Mouse (Mus musculus) myocyte (in vitro differentiated cells): ENCODE data around the gene Atp2a2. TPM values are rescaled to one million over a fixed set of nuclear protein-coding genes. Genes with fewer than 3 reads are reported as not detected.
A peak's percentile ranks its signal among the peaks of the same experiment; 100 is the strongest.

ENCODE experiments used
- H3K27me3 ChIP-seq: one replicate; pipeline ENCODE4 v1.6.1; 2011; ENCODE audit not compliant: control insufficient read depth, insufficient read depth, insufficient read length
- H3K36me3 ChIP-seq: one replicate; pipeline ENCODE4 v1.6.1; 2011; ENCODE audit not compliant: control insufficient read depth, insufficient read depth
- H3K4me2 ChIP-seq: one replicate; pipeline ENCODE4 v1.6.1; 2011; ENCODE audit warnings: low read depth, control low read depth
- H3K4me3 ChIP-seq: one replicate; pipeline ENCODE4 v1.5.1; 2011; ENCODE audit warnings: mild to moderate bottlenecking, control low read depth, moderate library complexity
- H3K79me2 ChIP-seq: one replicate; pipeline ENCODE4 v1.6.1; 2011; ENCODE audit not compliant: control insufficient read depth, insufficient read depth
- H3ac ChIP-seq: one replicate; pipeline ENCODE4 v1.6.1; 2011; ENCODE audit not compliant: control insufficient read depth, insufficient read length
- CEBPB ChIP-seq: IDR thresholded peaks from 2 replicates; pipeline ENCODE4 v1.6.1; 2011; ENCODE audit warnings: mild to moderate bottlenecking, moderate library complexity; ENCODE audit not compliant: poor library complexity, insufficient read depth, severe bottlenecking
- E2F4 ChIP-seq: IDR thresholded peaks from one replicate; pipeline ENCODE4 v1.6.1; 2011; ENCODE audit warnings: mild to moderate bottlenecking, control low read depth, moderate library complexity; ENCODE audit not compliant: insufficient read depth
- MAX ChIP-seq: IDR thresholded peaks from one replicate; pipeline ENCODE4 v1.6.1; 2011; ENCODE audit warnings: low read depth, mild to moderate bottlenecking, control low read depth
- MYOD1 ChIP-seq, 3 experiments: IDR thresholded peaks; one replicate each; pipeline ENCODE4 v1.6.1; 2011; ENCODE audit warnings: control low read depth in 2 of 3, low read depth in 2 of 3, mild to moderate bottlenecking in 2 of 3, moderate library complexity in 1 of 3; ENCODE audit not compliant: insufficient read length in 2 of 3, control insufficient read depth in 1 of 3
- MYOG ChIP-seq, 3 experiments: IDR thresholded peaks; one replicate each; pipeline ENCODE4 v1.6.1; 2011; ENCODE audit warnings: control low read depth in 2 of 3, low read depth in 2 of 3, mild to moderate bottlenecking in 2 of 3; ENCODE audit not compliant: insufficient read length in 2 of 3, control insufficient read depth in 1 of 3, insufficient read depth in 1 of 3
- POLR2A ChIP-seq: IDR thresholded peaks from one replicate; pipeline ENCODE4 v1.6.1; 2011; ENCODE audit warnings: low read depth, mild to moderate bottlenecking, control low read depth, moderate library complexity; ENCODE audit not compliant: insufficient read length
- POLR2AphosphoS2 ChIP-seq: IDR thresholded peaks from one replicate; pipeline ENCODE4 v1.6.1; 2011; ENCODE audit warnings: low read depth, control low read depth; ENCODE audit not compliant: insufficient read length
- REST ChIP-seq: IDR thresholded peaks from one replicate; pipeline ENCODE4 v1.6.1; 2011; ENCODE audit warnings: mild to moderate bottlenecking, control low read depth, moderate library complexity; ENCODE audit not compliant: insufficient read depth, insufficient read length
- SRF ChIP-seq: IDR thresholded peaks from one replicate; pipeline ENCODE4 v1.6.1; 2011; ENCODE audit warnings: low read depth; ENCODE audit not compliant: control insufficient read depth, insufficient read length
- TCF12 ChIP-seq: IDR thresholded peaks from one replicate; pipeline ENCODE4 v1.6.1; 2011; ENCODE audit warnings: mild to moderate bottlenecking, control low read depth; ENCODE audit not compliant: poor library complexity, insufficient read depth, severe bottlenecking
- TCF3 ChIP-seq: IDR thresholded peaks from one replicate; pipeline ENCODE4 v1.6.1; 2011; ENCODE audit warnings: low read depth, control low read depth; ENCODE audit not compliant: insufficient read length
- USF1 ChIP-seq: IDR thresholded peaks from one replicate; pipeline ENCODE4 v1.6.1; 2011; ENCODE audit warnings: low read depth, mild to moderate bottlenecking, control low read depth, moderate library complexity
- polyA plus RNA-seq: library from polyadenylated mRNA; unstranded; fragments of >200 nt; fragmentation: generic; extraction: Trizol; gene quantifications from one replicate; pipeline ENCODE4 v1.2.1, GENCODE M21; 2012; ENCODE audit warnings: missing spikeins

Atp2a2 gene
- polyA plus RNA-seq, 1 experiment: 295 TPM

DNA sequence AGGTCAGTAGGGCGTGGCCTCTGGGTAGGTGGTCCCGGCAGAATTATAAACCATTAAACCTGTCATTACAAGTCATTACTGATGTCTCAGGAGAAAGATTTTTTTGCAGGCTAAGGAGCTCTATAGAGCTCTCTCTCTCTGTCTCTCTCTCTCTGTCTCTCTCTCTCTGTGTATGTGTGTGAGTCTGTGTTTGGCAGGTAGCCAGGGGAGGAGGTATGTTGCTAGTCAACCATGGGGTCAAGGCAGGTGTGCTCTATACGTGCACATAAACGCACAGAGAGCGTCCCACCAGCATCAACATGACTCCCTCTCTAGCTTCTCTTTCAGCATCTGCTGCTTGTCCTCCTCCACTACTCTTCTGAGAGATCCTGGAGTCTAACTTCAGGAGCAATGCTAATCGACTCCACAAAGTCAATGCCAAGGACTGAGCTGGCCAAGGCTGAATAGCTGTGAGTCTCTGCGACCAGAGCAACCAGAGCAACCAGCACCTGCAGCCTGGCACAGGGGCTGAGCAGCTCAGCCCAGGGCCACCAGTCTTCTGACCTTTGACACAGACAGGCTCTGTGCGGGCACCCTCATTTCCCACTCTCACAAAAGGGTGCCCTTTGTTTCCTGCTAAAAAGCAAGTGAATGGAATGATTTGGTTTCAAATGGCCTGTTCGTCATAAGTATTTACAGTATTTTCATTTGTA is 28.0 kb upstream of the Atp2a2 start:
- no peaks in the 10 kb centered on the region for H3K79me2 ChIP-seq

DNA sequence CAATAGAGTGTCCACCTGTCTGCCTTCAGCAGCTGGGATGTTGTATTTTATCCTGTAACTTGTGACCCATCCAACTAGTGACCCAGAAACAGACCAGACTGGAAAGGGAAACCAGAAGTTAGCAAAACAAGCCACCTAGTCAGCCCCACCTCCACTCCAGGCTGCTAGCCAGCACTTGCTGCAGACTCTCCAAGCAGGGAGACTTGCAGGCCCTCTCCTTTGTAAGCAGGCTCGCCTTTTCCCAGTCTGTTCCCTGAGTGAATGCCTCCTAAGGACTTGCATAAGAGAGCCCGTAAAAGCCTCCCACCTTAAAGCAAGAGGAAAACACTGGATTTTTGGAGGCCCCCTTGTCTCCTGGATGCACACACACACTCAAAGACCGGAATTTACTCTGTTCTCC is 27.3 kb upstream of the Atp2a2 start:
- Histone ChIP-seq H3K27me3 (no peaks in the 10 kb centered on the region), H3ac (no peak overlapping the region), H3K79me2 (no peaks in the 10 kb centered on the region), H3K4me2 (peak overlapping the region; percentile 33), H3K4me3 (no peak overlapping the region), H3K36me3 (no peaks in the 10 kb centered on the region)
- no peak for TF ChIP-seq REST
- TF ChIP-seq USF1: no peak
- no peak for TF ChIP-seq CEBPB
- peak; percentile 22 to 78 (median 29) for TF ChIP-seq MYOD1 (IDR thresholded peaks at IDR 0.05; ENCODE audit: control insufficient read depth in 1 of 3, insufficient read length in 2 of 3, low read depth in 2 of 3)
- TF ChIP-seq POLR2AphosphoS2: no peak
- no peak for TF ChIP-seq TCF12
- no peak for TF ChIP-seq SRF
- peak in 2 of 3 experiments; percentile 10 to 25 for TF ChIP-seq MYOG (IDR thresholded peaks at IDR 0.05; ENCODE audit: control insufficient read depth in 1 of 3, insufficient read depth in 1 of 3, insufficient read length in 2 of 3, low read depth in 2 of 3)

More for the DNA sequence above, 28.0 kb upstream of the Atp2a2 start:
- no peaks in the 10 kb centered on the region for H3K27me3 ChIP-seq
- peak overlapping the region; percentile 33 for H3K4me2 ChIP-seq
- no peak overlapping the region for H3ac ChIP-seq
- no peaks in the 10 kb centered on the region for H3K36me3 ChIP-seq
- no peak overlapping the region for H3K4me3 ChIP-seq
- TF ChIP-seq TCF3 (no peak), MAX (no peak), SRF (no peak), MYOG (IDR thresholded peaks at IDR 0.05; ENCODE audit: control insufficient read depth in 1 of 3, insufficient read depth in 1 of 3, insufficient read length in 2 of 3, low read depth in 2 of 3) (no peak), CEBPB (no peak), POLR2A (no peak), MYOD1 (IDR thresholded peaks at IDR 0.05; ENCODE audit: control insufficient read depth in 1 of 3, insufficient read length in 2 of 3, low read depth in 2 of 3) (no peak), REST (no peak), POLR2AphosphoS2 (no peak), E2F4 (no peak), USF1 (no peak), TCF12 (no peak)

DNA sequence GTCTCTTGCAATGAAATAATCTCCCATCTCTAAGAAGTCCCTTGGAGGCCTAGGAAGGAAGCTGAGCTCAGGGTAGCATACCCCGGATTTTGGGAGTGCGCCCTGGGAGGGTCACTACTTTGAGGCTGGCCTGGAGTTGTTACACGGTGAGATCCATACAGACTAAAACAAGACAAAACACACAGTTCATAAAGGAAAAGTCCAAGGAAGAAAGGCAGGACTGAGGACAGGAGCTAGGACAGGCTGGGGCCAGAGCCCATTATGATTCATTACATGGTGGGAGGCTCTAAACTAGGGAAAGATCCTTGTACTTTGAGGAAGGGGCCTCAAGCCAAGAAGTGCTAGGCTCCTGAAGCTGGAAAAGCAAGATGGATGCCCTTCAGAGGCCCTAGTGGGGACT is 26.6 kb upstream of the Atp2a2 start:
- H3K79me2 ChIP-seq: no peaks in the 10 kb centered on the region
- no peaks in the 10 kb centered on the region for H3K36me3 ChIP-seq
- no peaks in the 10 kb centered on the region for H3K27me3 ChIP-seq
- H3ac ChIP-seq: no peak overlapping the region
- H3K4me2 ChIP-seq: no peak overlapping the region
- no peak overlapping the region for H3K4me3 ChIP-seq
- TF ChIP-seq POLR2AphosphoS2 (no peak), MYOD1 (IDR thresholded peaks at IDR 0.05; ENCODE audit: control insufficient read depth in 1 of 3, insufficient read length in 2 of 3, low read depth in 2 of 3) (no peak), CEBPB (no peak), MAX (no peak), TCF12 (no peak), USF1 (no peak), SRF (no peak), TCF3 (no peak), E2F4 (no peak), POLR2A (no peak), REST (no peak), MYOG (IDR thresholded peaks at IDR 0.05; ENCODE audit: control insufficient read depth in 1 of 3, insufficient read depth in 1 of 3, insufficient read length in 2 of 3, low read depth in 2 of 3) (no peak)

DNA sequence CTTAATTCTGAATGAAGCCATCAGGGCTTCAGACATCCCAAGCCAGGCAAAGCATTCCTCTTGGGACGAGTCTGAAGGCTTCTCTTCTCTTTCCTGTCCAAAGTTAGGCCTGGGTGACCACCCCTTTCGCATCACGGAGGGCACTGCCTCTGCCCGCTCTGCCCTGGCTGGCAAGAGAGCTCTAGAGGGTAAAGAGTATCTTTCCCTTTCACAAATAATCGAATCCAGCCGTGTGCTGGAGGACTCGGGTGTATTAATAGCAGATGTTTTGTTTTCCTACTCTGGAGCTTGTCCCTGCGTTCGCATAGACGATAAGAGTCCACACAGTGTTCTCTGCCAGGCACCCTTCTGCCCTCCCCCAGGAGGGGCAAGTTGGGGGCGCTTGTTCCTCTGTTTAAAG is 25.7 kb upstream of the Atp2a2 start:
- TF ChIP-seq MYOG (IDR thresholded peaks at IDR 0.05; ENCODE audit: control insufficient read depth in 1 of 3, insufficient read depth in 1 of 3, insufficient read length in 2 of 3, low read depth in 2 of 3) (no peak), CEBPB (no peak), TCF3 (no peak), MYOD1 (IDR thresholded peaks at IDR 0.05; ENCODE audit: control insufficient read depth in 1 of 3, insufficient read length in 2 of 3, low read depth in 2 of 3) (no peak), REST (no peak), POLR2AphosphoS2 (no peak), E2F4 (no peak), TCF12 (no peak), MAX (no peak), POLR2A (no peak), SRF (no peak), USF1 (no peak)
- H3K36me3 ChIP-seq: no peaks in the 10 kb centered on the region
- no peak overlapping the region for H3K4me2 ChIP-seq
- H3K79me2 ChIP-seq: no peaks in the 10 kb centered on the region
- H3K4me3 ChIP-seq: no peak overlapping the region
- no peaks in the 10 kb centered on the region for H3K27me3 ChIP-seq
- no peak overlapping the region for H3ac ChIP-seq
